Mouse (Mus musculus): ENCODE measurements around the gene Cd163l1.

- TF ChIP-seq CTCF (IDR thresholded peaks at IDR 0.05; ENCODE audit: low read depth, low read length) (no peak), TAL1 (conservative IDR thresholded peaks at IDR 0.05; ENCODE audit: low read depth, low read length) (no peak), GATA2 (IDR thresholded peaks at IDR 0.05; ENCODE audit: borderline replicate concordance, low read depth, low read length) (no peak)
Observed at GRCm38 (mm10) chr7:140187721-140188390, 30.2 kb upstream of the Cd163l1 start.
